Mouse (Mus musculus): ENCODE data around the gene Rufy2.

DNA sequence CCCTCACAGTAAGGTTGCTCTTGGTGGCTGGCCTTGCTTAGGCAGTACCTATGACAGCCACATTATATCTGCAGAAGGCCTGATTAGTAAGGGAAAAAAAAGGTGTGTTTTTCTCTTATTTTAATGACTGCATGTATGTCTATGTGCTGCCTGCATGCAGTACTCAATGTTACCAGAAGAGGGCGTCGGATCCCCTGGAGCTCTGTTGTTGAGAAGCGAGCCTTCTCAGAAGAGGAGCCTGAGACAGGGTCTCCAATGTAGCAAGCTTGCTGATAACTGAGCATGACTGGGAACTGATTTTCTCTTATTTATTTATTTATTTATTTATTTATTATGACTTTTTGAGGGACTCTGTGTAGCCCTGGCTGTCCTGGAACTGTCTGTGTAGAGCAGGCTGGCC is 7.3 kb downstream of the Rufy2 start:
- TF ChIP-seq CTCF (IDR thresholded peaks at IDR 0.05; ENCODE audit: insufficient read depth, low read depth, low read length) (no peak), POLR2A (IDR thresholded peaks at IDR 0.05; ENCODE audit: insufficient read depth, low read depth, low read length) (no peak)

Measured in olfactory bulb, adult 2 months (tissue).